Mouse (Mus musculus): ENCODE measurements around the gene Mob1a. TPM values are rescaled to one million over a fixed set of nuclear protein-coding genes. Genes with fewer than 3 reads are reported as not detected.
A peak's percentile ranks its signal among the peaks of the same experiment; 100 is the strongest.

The Mob1a gene
- 14.7 and 32.5 TPM in 2 replicates for polyA plus RNA-seq (2014; fragmentation: Nextera tagmentation; extraction: Ambion mirVana)

- ATAC-seq (ENCODE audit: low FRiP score, low TSS enrichment) (peak; percentile 99), DNase-seq (peak; percentile 96)
- H3K4me1 ChIP-seq (ENCODE audit: control insufficient read depth, insufficient read depth, low read length) = peaks cover 15% of the 10 kb centered on the region
- H3K4me3 ChIP-seq (replicated peaks; ENCODE audit: low read depth, low read length) = peak within 1 kb of the TSS; percentile 89
- peak within 1 kb of the TSS; percentile 85 for H3K4me2 ChIP-seq (ENCODE audit: low read length)
- H3K27ac ChIP-seq (replicated peaks; ENCODE audit: low read depth, low read length) = peak within 1 kb of the TSS; percentile 89
- H3K9ac ChIP-seq (replicated peaks; ENCODE audit: low read length) = peak within 1 kb of the TSS; percentile 97
- peaks cover 18% of the 10 kb centered on the region for H3K36me3 ChIP-seq (ENCODE audit: control insufficient read depth, insufficient read depth, low read length)
- no peaks in the 10 kb centered on the region for H3K9me3 ChIP-seq (ENCODE audit: control insufficient read depth, low read length)
- no peaks in the 10 kb centered on the region for H3K27me3 ChIP-seq (ENCODE audit: control insufficient read depth, insufficient read depth, low read length)
- 2% methylated on average over 65 of the region's 65 CpGs for WGBS
Observed at GRCm38 (mm10) chr6:83325525-83326393, at the start of gene Mob1a, which contains the start of gene Mthfd2. Gene Mob1a, plus strand, starts transcription at chr6:83326016. Gene Mthfd2, minus strand, starts transcription at chr6:83325908.

GRCm38 (mm10) chr6:83277151-83277550 is 48.7 kb upstream of the Mob1a start:
- no peak overlapping the region for H3K4me2 ChIP-seq (ENCODE audit: low read length)
- DNase-seq (no peak), ATAC-seq (ENCODE audit: low FRiP score, low TSS enrichment) (no peak)
- H3K4me3 ChIP-seq (replicated peaks; ENCODE audit: low read depth, low read length) = no peak overlapping the region
- H3K9ac ChIP-seq (replicated peaks; ENCODE audit: low read length) = no peak overlapping the region
- H3K36me3 ChIP-seq (ENCODE audit: control insufficient read depth, insufficient read depth, low read length) = no peaks in the 10 kb centered on the region
- no peaks in the 10 kb centered on the region for H3K4me1 ChIP-seq (ENCODE audit: control insufficient read depth, insufficient read depth, low read length)
- WGBS = 69% methylated on average over 13 of the region's 13 CpGs
- no peak overlapping the region for H3K27ac ChIP-seq (replicated peaks; ENCODE audit: low read depth, low read length)
- H3K27me3 ChIP-seq (ENCODE audit: control insufficient read depth, insufficient read depth, low read length) = no peaks in the 10 kb centered on the region
- no peaks in the 10 kb centered on the region for H3K9me3 ChIP-seq (ENCODE audit: control insufficient read depth, low read length)

- no peaks in the 10 kb centered on the region for H3K36me3 ChIP-seq (ENCODE audit: control insufficient read depth, insufficient read depth, low read length)
- DNase-seq = peak; percentile 30
- H3K4me3 ChIP-seq (replicated peaks; ENCODE audit: low read depth, low read length) = no peak overlapping the region
- H3K4me2 ChIP-seq (ENCODE audit: low read length) = no peak overlapping the region
- H3K4me1 ChIP-seq (ENCODE audit: control insufficient read depth, insufficient read depth, low read length) = no peaks in the 10 kb centered on the region
- ATAC-seq (ENCODE audit: low FRiP score, low TSS enrichment) = no peak
- no peak overlapping the region for H3K9ac ChIP-seq (replicated peaks; ENCODE audit: low read length)
- no peak overlapping the region for H3K27ac ChIP-seq (replicated peaks; ENCODE audit: low read depth, low read length)
- WGBS = 30% methylated on average over 2 of the region's 2 CpGs
- no peaks in the 10 kb centered on the region for H3K27me3 ChIP-seq (ENCODE audit: control insufficient read depth, insufficient read depth, low read length)
- H3K9me3 ChIP-seq (ENCODE audit: control insufficient read depth, low read length) = no peaks in the 10 kb centered on the region
Observed at GRCm38 (mm10) chr6:83278881-83279280, 46.9 kb upstream of the Mob1a start.

GRCm38 (mm10) chr6:83280256-83280955 is 45.4 kb upstream of the Mob1a start:
- ATAC-seq (ENCODE audit: low FRiP score, low TSS enrichment) (no peak), DNase-seq (peak; percentile 20)
- WGBS = 79% methylated on average over 8 of the region's 8 CpGs
- no peaks in the 10 kb centered on the region for H3K36me3 ChIP-seq (ENCODE audit: control insufficient read depth, insufficient read depth, low read length)
- no peak overlapping the region for H3K9ac ChIP-seq (replicated peaks; ENCODE audit: low read length)
- H3K4me3 ChIP-seq (replicated peaks; ENCODE audit: low read depth, low read length) = no peak overlapping the region
- H3K4me1 ChIP-seq (ENCODE audit: control insufficient read depth, insufficient read depth, low read length) = no peaks in the 10 kb centered on the region
- H3K27me3 ChIP-seq (ENCODE audit: control insufficient read depth, insufficient read depth, low read length) = no peaks in the 10 kb centered on the region
- no peak overlapping the region for H3K4me2 ChIP-seq (ENCODE audit: low read length)
- H3K9me3 ChIP-seq (ENCODE audit: control insufficient read depth, low read length) = no peaks in the 10 kb centered on the region
- H3K27ac ChIP-seq (replicated peaks; ENCODE audit: low read depth, low read length) = no peak overlapping the region

- DNase-seq (no peak), ATAC-seq (ENCODE audit: low FRiP score, low TSS enrichment) (no peak)
- Histone ChIP-seq H3K36me3 (ENCODE audit: control insufficient read depth, insufficient read depth, low read length) (peaks cover 11% of the 10 kb centered on the region; the same call in 1 of the 2 replicates), H3K9me3 (ENCODE audit: control insufficient read depth, low read length) (no peaks in the 10 kb centered on the region), H3K27ac (replicated peaks; ENCODE audit: low read depth, low read length) (no peak overlapping the region), H3K4me3 (replicated peaks; ENCODE audit: low read depth, low read length) (no peak overlapping the region), H3K27me3 (ENCODE audit: control insufficient read depth, insufficient read depth, low read length) (no peaks in the 10 kb centered on the region), H3K4me1 (ENCODE audit: control insufficient read depth, insufficient read depth, low read length) (no peaks in the 10 kb centered on the region), H3K9ac (replicated peaks; ENCODE audit: low read length) (no peak overlapping the region), H3K4me2 (ENCODE audit: low read length) (no peak overlapping the region)
- 88% methylated on average over 7 of the region's 7 CpGs for WGBS
Observed at GRCm38 (mm10) chr6:83300447-83301229, 25.2 kb upstream of the Mob1a start.

GRCm38 (mm10) chr6:83301294-83301693 is 24.5 kb upstream of the Mob1a start:
- no peak overlapping the region for H3K4me3 ChIP-seq (replicated peaks; ENCODE audit: low read depth, low read length)
- H3K4me2 ChIP-seq (ENCODE audit: low read length) = no peak overlapping the region
- no peaks in the 10 kb centered on the region for H3K4me1 ChIP-seq (ENCODE audit: control insufficient read depth, insufficient read depth, low read length)
- H3K27ac ChIP-seq (replicated peaks; ENCODE audit: low read depth, low read length) = no peak overlapping the region
- peaks cover 17% of the 10 kb centered on the region for H3K36me3 ChIP-seq (ENCODE audit: control insufficient read depth, insufficient read depth, low read length)
- no peak for DNase-seq
- no peaks in the 10 kb centered on the region for H3K9me3 ChIP-seq (ENCODE audit: control insufficient read depth, low read length)
- 91% methylated on average over 2 of the region's 2 CpGs for WGBS
- H3K9ac ChIP-seq (replicated peaks; ENCODE audit: low read length) = no peak overlapping the region
- no peaks in the 10 kb centered on the region for H3K27me3 ChIP-seq (ENCODE audit: control insufficient read depth, insufficient read depth, low read length)
- no peak for ATAC-seq (ENCODE audit: low FRiP score, low TSS enrichment)

GRCm38 (mm10) chr6:83302264-83302663 is 23.6 kb upstream of the Mob1a start:
- no peak overlapping the region for H3K9ac ChIP-seq (replicated peaks; ENCODE audit: low read length)
- no peaks in the 10 kb centered on the region for H3K9me3 ChIP-seq (ENCODE audit: control insufficient read depth, low read length)
- ATAC-seq (ENCODE audit: low FRiP score, low TSS enrichment) (no peak), DNase-seq (no peak)
- peaks cover 25% of the 10 kb centered on the region for H3K36me3 ChIP-seq (ENCODE audit: control insufficient read depth, insufficient read depth, low read length)
- H3K4me1 ChIP-seq (ENCODE audit: control insufficient read depth, insufficient read depth, low read length) = no peaks in the 10 kb centered on the region
- H3K27me3 ChIP-seq (ENCODE audit: control insufficient read depth, insufficient read depth, low read length) = no peaks in the 10 kb centered on the region
- H3K4me3 ChIP-seq (replicated peaks; ENCODE audit: low read depth, low read length) = no peak overlapping the region
- 89% methylated on average over 5 of the region's 5 CpGs for WGBS
- no peak overlapping the region for H3K27ac ChIP-seq (replicated peaks; ENCODE audit: low read depth, low read length)
- H3K4me2 ChIP-seq (ENCODE audit: low read length) = no peak overlapping the region

GRCm38 (mm10) chr6:83309017-83309416 is 16.8 kb upstream of the Mob1a start:
- H3K4me1 ChIP-seq (ENCODE audit: control insufficient read depth, insufficient read depth, low read length) = no peaks in the 10 kb centered on the region
- H3K4me2 ChIP-seq (ENCODE audit: low read length) = no peak overlapping the region
- H3K27ac ChIP-seq (replicated peaks; ENCODE audit: low read depth, low read length) = no peak overlapping the region
- H3K27me3 ChIP-seq (ENCODE audit: control insufficient read depth, insufficient read depth, low read length) = no peaks in the 10 kb centered on the region
- no peak for ATAC-seq (ENCODE audit: low FRiP score, low TSS enrichment)
- H3K4me3 ChIP-seq (replicated peaks; ENCODE audit: low read depth, low read length) = no peak overlapping the region
- WGBS = 93% methylated on average over 7 of the region's 7 CpGs
- peaks cover 69% of the 10 kb centered on the region for H3K36me3 ChIP-seq (ENCODE audit: control insufficient read depth, insufficient read depth, low read length)
- H3K9me3 ChIP-seq (ENCODE audit: control insufficient read depth, low read length) = no peaks in the 10 kb centered on the region
- no peak for DNase-seq
- H3K9ac ChIP-seq (replicated peaks; ENCODE audit: low read length) = no peak overlapping the region

Data from midbrain, embryonic 14.5 days (tissue).